Mouse (Mus musculus) thymus, adult 2 months (tissue): Measurements from ENCODE around the gene Zfp609. TPM values are rescaled to one million over a fixed set of nuclear protein-coding genes. Genes with fewer than 3 reads are reported as not detected.

ENCODE experiments used
- DNase-seq: peaks from one replicate; pipeline ENCODE4 v3.0.0; 2021
- H3K27ac ChIP-seq: fragments of 200-500 bp; 2 replicates; pipeline ENCODE4 v1.5.1; 2012; ENCODE audit warnings: low read length, control low read depth; ENCODE audit not compliant: control insufficient read depth, insufficient read depth
- H3K27me3 ChIP-seq: fragments of 200-500 bp; 2 replicates; pipeline ENCODE4 v1.6.1; 2012; ENCODE audit warnings: mild to moderate bottlenecking, low read length, moderate library complexity, mixed read lengths; ENCODE audit not compliant: control insufficient read depth, insufficient read depth
- H3K36me3 ChIP-seq: fragments of 200-500 bp; 2 replicates; pipeline ENCODE4 v1.6.1; 2012; ENCODE audit warnings: mild to moderate bottlenecking, low read length, moderate library complexity; ENCODE audit not compliant: control insufficient read depth, insufficient read depth
- H3K4me1 ChIP-seq: fragments of 200-500 bp; replicated peaks from 2 replicates; pipeline ENCODE4 v1.6.1; 2012; ENCODE audit warnings: low read length; ENCODE audit not compliant: control insufficient read depth, insufficient read depth
- H3K4me3 ChIP-seq: fragments of 200-500 bp; 2 replicates; pipeline ENCODE4 v1.5.1; 2012; ENCODE audit warnings: mild to moderate bottlenecking, low read length, control low read depth, moderate library complexity; ENCODE audit not compliant: control insufficient read depth, insufficient read depth
- CTCF ChIP-seq: fragments of 200-500 bp; IDR thresholded peaks from 2 replicates; pipeline ENCODE4 v1.5.1; 2012; ENCODE audit warnings: mild to moderate bottlenecking, control low read depth, low read length, moderate library complexity, borderline replicate concordance; ENCODE audit not compliant: control insufficient read depth, poor library complexity, insufficient read depth; ENCODE audit errors: extremely low read depth
- POLR2A ChIP-seq: fragments of 200-500 bp; IDR thresholded peaks from 2 replicates; pipeline ENCODE4 v1.6.1; 2012; ENCODE audit warnings: mild to moderate bottlenecking, low read length, control low read depth, moderate library complexity; ENCODE audit not compliant: control insufficient read depth, poor library complexity, insufficient read depth; ENCODE audit errors: extremely low read depth
- WGBS: fragments of 180-500 bp; shearing (Covaris S2); methylation state at CpG from one replicate; pipeline ENCODE4 v1.1.7; 2018; 5-methylcytosine and 5-hydroxymethylcytosine counted together
- polyA plus RNA-seq: library from polyadenylated mRNA; depleted of rRNA; stranded (reverse); fragments of >200 nt; gene quantifications from 2 replicates; pipeline ENCODE4 v1.2.3, GENCODE M21; 2012

The Zfp609 gene
- polyA plus RNA-seq, 1 experiment, result 8.0 TPM

- no peak for DNase-seq
- Histone ChIP-seq H3K36me3 (no peaks in the 10 kb centered on the region), H3K4me3 (no peak overlapping the region), H3K27ac (no peak overlapping the region), H3K4me1 (no peaks in the 10 kb centered on the region), H3K27me3 (no peaks in the 10 kb centered on the region)
- 97% methylated on average over 3 of the region's 3 CpGs for WGBS
- TF ChIP-seq CTCF, result no peak
- TF ChIP-seq POLR2A, result no peak
Observed at GRCm38 (mm10) chr9:65734931-65735330, 92.4 kb downstream of the Zfp609 start.

- Histone ChIP-seq H3K27ac (no peak overlapping the region), H3K4me1 (no peaks in the 10 kb centered on the region), H3K36me3 (no peaks in the 10 kb centered on the region), H3K4me3 (no peak overlapping the region), H3K27me3 (no peaks in the 10 kb centered on the region)
- DNase-seq, result no peak
- no peak for TF ChIP-seq CTCF
- no peak for TF ChIP-seq POLR2A
- WGBS, result 97% methylated on average over 6 of the region's 6 CpGs
Observed at GRCm38 (mm10) chr9:65728588-65728987, 98.8 kb downstream of the Zfp609 start.

- no peak for DNase-seq
- TF ChIP-seq CTCF (no peak), POLR2A (no peak)
- no peak overlapping the region for H3K4me3 ChIP-seq
- no peaks in the 10 kb centered on the region for H3K36me3 ChIP-seq
- no peaks in the 10 kb centered on the region for H3K27me3 ChIP-seq
- WGBS, result 66% methylated on average over 4 of the region's 4 CpGs
- H3K27ac ChIP-seq, result no peak overlapping the region; the same call in 1 of the 2 replicates
- H3K4me1 ChIP-seq, result no peaks in the 10 kb centered on the region
Observed at GRCm38 (mm10) chr9:65727491-65727890, 99.9 kb downstream of the Zfp609 start.

GRCm38 (mm10) chr9:65726431-65726830 lies 100.9 kb downstream of the Zfp609 start:
- no peak overlapping the region for H3K27ac ChIP-seq
- TF ChIP-seq POLR2A (no peak), CTCF (no peak)
- H3K4me1 ChIP-seq, result no peaks in the 10 kb centered on the region
- H3K27me3 ChIP-seq, result no peaks in the 10 kb centered on the region
- H3K4me3 ChIP-seq, result no peak overlapping the region
- WGBS, result 95% methylated on average over 3 of the region's 3 CpGs
- no peaks in the 10 kb centered on the region for H3K36me3 ChIP-seq
- DNase-seq, result no peak

GRCm38 (mm10) chr9:65725291-65725622 lies 102.1 kb downstream of the Zfp609 start:
- 82% methylated on average over 4 of the region's 4 CpGs for WGBS
- Histone ChIP-seq H3K36me3 (no peaks in the 10 kb centered on the region), H3K27me3 (no peaks in the 10 kb centered on the region), H3K4me3 (no peak overlapping the region), H3K4me1 (no peaks in the 10 kb centered on the region), H3K27ac (no peak overlapping the region)
- no peak for DNase-seq
- TF ChIP-seq POLR2A (no peak), CTCF (no peak)

- H3K4me3 ChIP-seq, result no peak overlapping the region
- TF ChIP-seq POLR2A (no peak), CTCF (no peak)
- DNase-seq, result no peak
- 93% methylated on average over 8 of the region's 8 CpGs for WGBS
- no peak overlapping the region for H3K27ac ChIP-seq
- H3K36me3 ChIP-seq, result no peaks in the 10 kb centered on the region
- no peaks in the 10 kb centered on the region for H3K27me3 ChIP-seq
- no peaks in the 10 kb centered on the region for H3K4me1 ChIP-seq
Observed at GRCm38 (mm10) chr9:65724471-65725290, 102.7 kb downstream of the Zfp609 start.
